Mouse (Mus musculus) kidney, adult 11 months (tissue): ENCODE results near the gene Hunk.

Experiments
- DNase-seq: peaks from one replicate; pipeline ENCODE4 v3.0.0; 2022

Hunk gene

GRCm38 (mm10) chr16:90395996-90396556, 10.3 kb downstream of the Hunk start:
- DNase-seq = no peak

- no peak for DNase-seq
Observed at GRCm38 (mm10) chr16:90396882-90397281, 11.1 kb downstream of the Hunk start.

GRCm38 (mm10) chr16:90400314-90400713, 14.5 kb downstream of the Hunk start:
- no peak for DNase-seq

- no peak for DNase-seq
Observed at GRCm38 (mm10) chr16:90400906-90401666, 15.3 kb downstream of the Hunk start.

- no peak for DNase-seq
Observed at GRCm38 (mm10) chr16:90402292-90402691, 16.5 kb downstream of the Hunk start.

GRCm38 (mm10) chr16:90405195-90405594, 19.4 kb downstream of the Hunk start:
- DNase-seq = no peak

GRCm38 (mm10) chr16:90405599-90405998, 19.8 kb downstream of the Hunk start:
- DNase-seq = no peak

- peak; percentile 24 for DNase-seq
Observed at GRCm38 (mm10) chr16:90407541-90408289, 21.9 kb downstream of the Hunk start.

GRCm38 (mm10) chr16:90412096-90413082, 26.6 kb downstream of the Hunk start:
- DNase-seq = peak; percentile 90

GRCm38 (mm10) chr16:90416621-90417020, 30.8 kb downstream of the Hunk start:
- no peak for DNase-seq

GRCm38 (mm10) chr16:90418661-90419060, 32.8 kb downstream of the Hunk start:
- DNase-seq = no peak

GRCm38 (mm10) chr16:90421145-90421544, 35.3 kb downstream of the Hunk start:
- DNase-seq = no peak

GRCm38 (mm10) chr16:90421551-90421950, 35.7 kb downstream of the Hunk start:
- DNase-seq = no peak

- DNase-seq = no peak
Observed at GRCm38 (mm10) chr16:90422108-90422529, 36.3 kb downstream of the Hunk start.

- no peak for DNase-seq
Observed at GRCm38 (mm10) chr16:90423898-90424297, 38.1 kb downstream of the Hunk start.

- DNase-seq = no peak
Observed at GRCm38 (mm10) chr16:90424391-90424790, 38.6 kb downstream of the Hunk start.

GRCm38 (mm10) chr16:90426234-90426633, 40.4 kb downstream of the Hunk start:
- DNase-seq = no peak

- no peak for DNase-seq
Observed at GRCm38 (mm10) chr16:90427838-90428630, 42.2 kb downstream of the Hunk start.

GRCm38 (mm10) chr16:90433551-90433950, 47.7 kb downstream of the Hunk start:
- no peak for DNase-seq

GRCm38 (mm10) chr16:90435231-90435630, 49.4 kb downstream of the Hunk start:
- no peak for DNase-seq

GRCm38 (mm10) chr16:90437276-90437675, 51.5 kb downstream of the Hunk start:
- no peak for DNase-seq

GRCm38 (mm10) chr16:90439493-90439892, 53.7 kb downstream of the Hunk start:
- DNase-seq = no peak
